Mouse (Mus musculus): Measurements from ENCODE around the gene Dhx9. TPM values are rescaled to one million over a fixed set of nuclear protein-coding genes. Genes with fewer than 3 reads are reported as not detected.
A peak's percentile ranks its signal among the peaks of the same experiment; 100 is the strongest.
"Not testable (repeated sequence)": the region's sequence is repeated elsewhere in the genome, so short reads cannot be mapped to it uniquely, and the experiment has no call there.

Dhx9 gene
- total RNA-seq, 1 experiment from 2014 or later: 138 TPM

DNA sequence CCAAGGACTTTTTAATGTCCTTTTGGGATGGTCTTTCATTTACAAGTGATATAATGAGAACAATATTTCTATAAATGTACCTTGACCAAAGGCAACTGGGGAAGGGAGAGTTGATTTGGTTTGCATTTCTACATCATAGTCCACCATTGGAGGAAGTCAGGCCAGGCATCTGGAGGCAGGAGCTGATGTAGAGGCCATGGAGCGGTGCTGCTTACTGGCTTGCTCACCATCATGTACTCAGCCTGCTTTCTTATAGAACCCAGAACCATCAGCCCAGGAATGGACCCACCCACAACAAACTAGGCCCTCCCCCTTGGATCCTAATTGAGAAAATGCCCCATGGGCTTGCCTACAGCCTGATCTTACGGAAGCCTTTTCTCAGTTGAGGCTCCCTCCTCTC is 55.1 kb downstream of the Dhx9 start:
- no peak for ATAC-seq (ENCODE audit: extremely low read depth, insufficient number of reproducible peaks, low FRiP score, poor library complexity, severe bottlenecking)

- ATAC-seq (ENCODE audit: extremely low read depth, insufficient number of reproducible peaks, low FRiP score, poor library complexity, severe bottlenecking): peak; percentile 78
Measured at GRCm38 (mm10) chr1:153431701-153432100, 55.8 kb downstream of the Dhx9 start.

DNA sequence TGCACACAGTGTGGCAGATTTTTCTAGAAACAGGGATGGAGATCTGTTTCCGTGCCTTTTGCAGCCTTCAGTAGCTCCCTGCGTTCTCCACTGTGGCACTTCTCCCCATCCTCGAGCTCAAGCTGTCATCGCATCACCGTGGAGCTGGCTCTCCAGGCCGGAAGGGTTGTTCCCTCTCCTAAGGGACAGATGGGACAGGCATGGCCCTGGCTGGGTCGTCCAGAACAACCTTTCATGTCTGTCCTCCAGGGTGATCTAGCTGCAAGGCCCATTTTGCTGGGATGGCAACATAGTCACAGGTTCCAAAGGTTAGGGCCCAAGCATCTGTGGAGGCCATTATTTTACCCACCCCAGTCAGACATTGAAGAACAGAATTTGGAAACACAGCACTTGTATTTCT is 56.3 kb downstream of the Dhx9 start:
- no peak for ATAC-seq (ENCODE audit: extremely low read depth, insufficient number of reproducible peaks, low FRiP score, poor library complexity, severe bottlenecking)

GRCm38 (mm10) chr1:153424770-153425584 is 62.5 kb downstream of the Dhx9 start, which contains the start of gene Shcbp1l:
Gene Shcbp1l (plus strand): TSS chr1:153425162.
- ATAC-seq (ENCODE audit: extremely low read depth, insufficient number of reproducible peaks, low FRiP score, poor library complexity, severe bottlenecking): peak; percentile 76

DNA sequence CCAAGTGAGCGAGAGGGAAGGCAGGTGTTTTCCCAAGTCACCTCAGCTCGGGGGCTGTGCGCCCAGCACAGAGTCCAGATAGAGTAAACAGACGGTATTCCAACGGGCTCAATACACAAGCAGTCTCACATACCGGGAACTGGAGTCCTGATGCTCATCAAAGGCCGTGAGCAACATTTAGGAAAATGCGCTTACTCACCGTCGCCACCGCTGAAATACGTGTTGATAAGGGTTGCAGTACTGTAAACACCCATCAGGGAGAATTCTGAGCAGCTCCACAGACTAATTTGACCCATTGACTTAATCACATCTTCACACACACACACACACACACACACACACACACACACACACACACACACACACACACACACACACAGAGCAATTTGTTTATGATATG is 63.2 kb downstream of the Dhx9 start:
- ATAC-seq (ENCODE audit: extremely low read depth, insufficient number of reproducible peaks, low FRiP score, poor library complexity, severe bottlenecking): peak; percentile 68

DNA sequence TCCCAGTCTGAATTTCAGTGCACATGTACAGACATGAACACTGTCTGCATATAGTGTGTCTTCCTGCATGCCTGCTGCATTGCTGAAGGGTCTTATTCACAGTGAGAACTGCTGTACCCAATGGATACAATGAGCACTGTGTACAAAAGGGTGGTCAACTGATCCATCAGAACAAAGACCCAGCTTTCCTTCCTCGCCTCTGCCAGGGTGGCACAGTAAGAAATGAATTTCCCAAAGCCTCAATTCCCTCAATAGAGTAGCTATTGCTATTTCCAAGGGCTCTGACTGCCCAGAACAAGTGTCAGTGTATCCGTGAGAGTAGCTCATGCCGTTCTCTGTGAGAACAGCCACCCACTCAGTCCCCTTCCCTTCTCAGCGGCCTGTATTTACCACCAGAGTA is 69.7 kb downstream of the Dhx9 start:
- not testable (repeated sequence) for ATAC-seq (ENCODE audit: extremely low read depth, insufficient number of reproducible peaks, low FRiP score, poor library complexity, severe bottlenecking)

DNA sequence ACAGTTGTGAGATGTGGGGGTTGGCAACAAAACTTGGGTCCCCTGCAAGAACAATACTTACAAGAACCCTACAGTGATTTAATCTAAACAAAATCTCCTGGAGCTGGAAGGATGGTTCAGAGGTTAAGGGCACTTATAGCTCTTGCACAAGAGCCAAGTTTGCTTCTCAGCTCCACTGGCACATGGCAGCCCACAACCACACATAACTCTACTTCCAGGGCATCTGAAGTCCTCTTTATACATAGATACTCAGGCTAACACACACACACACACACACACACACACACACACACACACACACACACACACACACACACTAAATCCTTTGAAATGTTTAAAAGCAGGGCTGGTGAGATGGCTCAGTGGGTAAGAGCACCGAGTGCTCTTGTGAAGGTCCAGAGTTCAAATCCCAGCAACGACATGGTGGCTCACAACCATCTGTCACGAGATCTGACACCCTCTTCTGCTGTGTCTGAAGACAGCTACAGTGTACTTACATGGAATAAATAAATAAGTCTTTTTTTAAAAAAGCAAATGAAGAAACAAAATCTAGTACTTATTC is 71.1 kb downstream of the Dhx9 start:
- not testable (repeated sequence) for ATAC-seq (ENCODE audit: extremely low read depth, insufficient number of reproducible peaks, low FRiP score, poor library complexity, severe bottlenecking)

DNA sequence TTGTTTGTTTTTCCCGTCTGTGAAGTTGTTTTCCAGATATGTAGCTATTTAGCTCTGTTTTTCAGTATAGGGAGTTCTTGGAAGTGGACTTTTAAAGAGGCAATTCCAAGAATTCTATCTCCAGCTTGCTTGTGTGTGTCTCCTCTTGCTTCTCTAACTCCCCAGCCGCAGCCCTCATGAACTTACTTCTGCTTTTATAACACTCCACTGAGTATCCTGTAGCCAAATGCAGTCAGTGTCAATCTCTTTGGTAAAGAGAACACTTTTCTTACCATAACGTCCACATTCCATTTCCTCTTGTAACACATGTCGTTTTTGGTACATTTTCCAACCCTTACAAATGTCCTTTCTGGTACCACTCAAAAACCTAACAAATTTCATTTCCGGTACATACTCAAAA is 71.7 kb downstream of the Dhx9 start:
- peak; percentile 42 for ATAC-seq (ENCODE audit: extremely low read depth, insufficient number of reproducible peaks, low FRiP score, poor library complexity, severe bottlenecking)

DNA sequence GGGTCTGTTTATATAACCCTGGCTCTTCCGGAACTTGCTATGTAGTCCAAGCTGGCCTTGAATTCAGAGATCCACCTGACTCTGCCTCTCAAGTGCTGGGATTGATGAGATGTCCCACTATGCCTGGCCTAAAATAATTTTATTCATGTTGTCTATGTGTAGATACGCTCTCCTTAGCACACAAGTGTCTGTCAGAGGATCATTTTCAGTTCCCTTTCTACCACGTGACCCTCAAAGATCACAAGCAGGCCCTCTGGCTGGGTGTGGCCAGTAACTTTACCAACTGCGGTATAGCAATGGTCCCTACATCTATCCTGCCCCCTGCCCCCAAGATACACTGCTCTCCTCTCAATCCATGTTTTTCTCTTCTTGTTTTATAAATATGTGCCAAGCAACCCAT is 72.5 kb downstream of the Dhx9 start:
- ATAC-seq (ENCODE audit: extremely low read depth, insufficient number of reproducible peaks, low FRiP score, poor library complexity, severe bottlenecking): peak; percentile 72

- ATAC-seq (ENCODE audit: extremely low read depth, insufficient number of reproducible peaks, low FRiP score, poor library complexity, severe bottlenecking): peak; percentile 78
Measured at GRCm38 (mm10) chr1:153414114-153414723, 73.2 kb downstream of the Dhx9 start.

DNA sequence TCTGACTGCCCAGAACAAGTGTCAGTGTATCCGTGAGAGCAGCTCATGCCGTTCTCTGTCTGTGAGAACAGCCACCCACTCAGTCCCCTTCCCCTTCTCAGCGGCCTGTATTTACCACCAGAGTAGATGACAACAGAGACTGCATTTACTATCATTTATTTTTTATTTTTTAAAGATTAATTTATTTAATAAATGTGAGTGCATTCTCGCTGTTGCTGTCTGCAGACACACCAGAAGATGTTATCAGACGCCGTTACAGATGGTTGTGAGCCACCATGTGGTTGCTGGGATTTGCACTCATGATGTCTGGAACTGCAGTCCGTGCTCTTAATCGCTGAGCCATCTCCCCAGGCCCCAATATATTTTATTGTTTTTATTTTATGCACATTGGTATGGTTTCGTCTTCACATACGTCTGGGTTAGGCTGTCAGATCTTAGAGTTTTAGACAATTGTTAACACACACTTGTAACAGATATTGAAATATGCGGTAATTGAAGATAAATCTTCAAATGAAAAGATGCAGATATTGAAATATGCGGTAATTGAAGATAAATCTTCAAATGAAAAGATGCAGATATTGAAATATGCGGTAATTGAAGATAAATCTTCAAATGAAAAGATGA is 74.0 kb downstream of the Dhx9 start:
- ATAC-seq (ENCODE audit: extremely low read depth, insufficient number of reproducible peaks, low FRiP score, poor library complexity, severe bottlenecking): not testable (repeated sequence)

DNA sequence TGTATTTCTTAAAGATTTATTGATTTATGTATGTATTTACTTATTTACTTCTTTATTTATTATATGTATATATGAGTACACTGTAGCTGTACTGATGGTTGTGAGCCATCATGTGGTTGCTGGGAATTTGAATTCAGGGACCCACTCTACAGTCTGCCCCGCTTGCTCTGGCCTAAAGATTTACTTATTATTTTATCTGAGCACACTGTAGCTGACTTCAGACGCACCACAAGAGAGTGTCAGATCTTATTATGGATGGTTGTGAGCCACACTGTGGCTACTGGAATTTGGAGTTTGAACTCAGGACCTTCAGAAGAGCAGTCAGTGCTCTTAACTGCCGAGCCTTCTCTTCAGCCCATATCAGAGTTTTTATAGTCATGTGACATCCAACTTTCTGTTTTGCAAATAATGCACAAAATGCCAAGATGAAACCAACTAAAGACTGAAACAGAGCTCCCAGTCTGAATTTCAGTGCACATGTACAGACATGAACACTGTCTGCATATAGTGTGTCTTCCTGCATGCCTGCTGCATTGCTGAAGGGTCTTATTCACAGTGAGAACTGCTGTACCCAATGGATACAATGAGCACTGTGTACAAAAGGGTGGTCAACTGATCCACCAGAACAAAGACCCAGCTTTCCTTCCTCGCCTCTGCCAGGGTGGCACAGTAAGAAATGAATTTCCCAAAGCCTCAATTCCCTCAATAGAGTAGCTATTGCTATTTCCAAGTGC is 74.6 kb downstream of the Dhx9 start:
- not testable (repeated sequence) for ATAC-seq (ENCODE audit: extremely low read depth, insufficient number of reproducible peaks, low FRiP score, poor library complexity, severe bottlenecking)

DNA sequence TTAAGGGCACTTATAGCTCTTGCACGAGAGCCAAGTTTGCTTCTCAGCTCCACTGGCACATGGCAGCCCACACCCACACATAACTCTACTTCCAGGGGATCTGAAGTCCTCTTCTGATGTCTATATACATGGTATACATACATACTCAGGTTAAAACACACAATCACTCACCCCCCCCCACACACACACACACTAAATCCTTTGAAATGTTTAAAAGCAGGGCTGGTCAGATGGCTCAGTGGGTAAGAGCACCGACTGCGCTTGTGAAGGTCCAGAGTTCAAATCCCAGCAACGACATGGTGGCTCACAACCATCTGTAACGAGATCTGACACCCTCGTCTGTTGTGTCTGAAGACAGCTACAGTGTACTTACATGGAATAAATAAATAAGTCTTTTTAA is 75.7 kb downstream of the Dhx9 start:
- no peak for ATAC-seq (ENCODE audit: extremely low read depth, insufficient number of reproducible peaks, low FRiP score, poor library complexity, severe bottlenecking)

GRCm38 (mm10) chr1:153410915-153411314 is 76.5 kb downstream of the Dhx9 start:
- ATAC-seq (ENCODE audit: extremely low read depth, insufficient number of reproducible peaks, low FRiP score, poor library complexity, severe bottlenecking): peak; percentile 48

GRCm38 (mm10) chr1:153408296-153408695 is 79.2 kb downstream of the Dhx9 start:
- ATAC-seq (ENCODE audit: extremely low read depth, insufficient number of reproducible peaks, low FRiP score, poor library complexity, severe bottlenecking): not testable (repeated sequence)

- ATAC-seq (ENCODE audit: extremely low read depth, insufficient number of reproducible peaks, low FRiP score, poor library complexity, severe bottlenecking): not testable (repeated sequence)
Measured at GRCm38 (mm10) chr1:153407641-153408040, 79.8 kb downstream of the Dhx9 start.
